Mouse (Mus musculus) stomach, embryonic 16.5 days (tissue): ENCODE data around the gene Prr13. TPM values are rescaled to one million over a fixed set of nuclear protein-coding genes. Genes with fewer than 3 reads are reported as not detected.

Source experiments
- ATAC-seq: fragments of 200-750 bp; cut with Nextera tagmentation; 2 replicates; pipeline ENCODE4 v1.8.0; 2017; ENCODE audit warnings: moderate number of reproducible peaks, moderate TSS enrichment; ENCODE audit not compliant: insufficient read depth, low FRiP score
- H3K27ac ChIP-seq: fragments of 300-500 bp; sonication (generic); 2 replicates; pipeline ENCODE4 v1.5.1; 2014; ENCODE audit warnings: low read length
- H3K27me3 ChIP-seq: fragments of 300-500 bp; sonication (generic); 2 replicates; pipeline ENCODE4 v1.6.1; 2014; ENCODE audit warnings: low read length, control low read depth, mixed read lengths; ENCODE audit not compliant: control insufficient read depth, insufficient read depth
- H3K36me3 ChIP-seq: fragments of 300-500 bp; sonication (generic); 2 replicates; pipeline ENCODE4 v1.6.1; 2014; ENCODE audit warnings: low read length; ENCODE audit not compliant: control insufficient read depth, insufficient read depth
- H3K4me1 ChIP-seq: fragments of 300-500 bp; sonication (generic); 2 replicates; pipeline ENCODE4 v1.6.1; 2014; ENCODE audit warnings: low read length, control low read depth, mixed read lengths; ENCODE audit not compliant: control insufficient read depth, insufficient read depth
- H3K4me2 ChIP-seq: fragments of 300-500 bp; sonication (generic); 2 replicates; pipeline ENCODE4 v1.6.1; 2014; ENCODE audit warnings: low read depth, low read length, mixed read lengths
- H3K4me3 ChIP-seq: fragments of 300-500 bp; sonication (generic); replicated peaks from 2 replicates; pipeline ENCODE4 v1.5.1; 2014; ENCODE audit warnings: mild to moderate bottlenecking, low read length
- H3K9ac ChIP-seq: fragments of 300-500 bp; sonication (generic); 2 replicates; pipeline ENCODE4 v1.6.1; 2014; ENCODE audit warnings: low read length
- H3K9me3 ChIP-seq: fragments of 300-500 bp; sonication (generic); replicated peaks from 2 replicates; pipeline ENCODE4 v1.6.1; 2016; ENCODE audit warnings: low read length, control low read depth; ENCODE audit not compliant: control insufficient read depth
- WGBS: fragments of 180-500 bp; shearing (Covaris S2); extraction: QIAGEN DNeasy Blood & Tissue Kit; methylation state at CpG from one replicate; pipeline ENCODE4 v1.1.7; 2014; 5-methylcytosine and 5-hydroxymethylcytosine counted together
- polyA plus RNA-seq: library from polyadenylated mRNA; unstranded; fragments of >200 nt; fragmentation: Nextera tagmentation; extraction: Ambion mirVana; gene quantifications from 2 replicates; pipeline ENCODE4 v1.2.1, GENCODE M21; 2015

Prr13 gene
- 131 and 157 TPM in 2 replicates for polyA plus RNA-seq

GRCm38 (mm10) chr15:102458904-102459317, at the start of gene Prr13:
Prr13 (plus strand) TSS chr15:102459028.
- no peaks in the 10 kb centered on the region for H3K36me3 ChIP-seq
- H3K4me1 ChIP-seq: peaks cover 13% of the 10 kb centered on the region
- H3K27ac ChIP-seq: peak within 1 kb of the TSS; percentile 76
- under 1% methylated on average over 19 of the region's 19 CpGs for WGBS
- peak within 1 kb of the TSS; percentile 74 for H3K4me2 ChIP-seq
- H3K27me3 ChIP-seq: no peaks in the 10 kb centered on the region
- no peaks in the 10 kb centered on the region for H3K9me3 ChIP-seq
- peak; percentile 93 for ATAC-seq
- H3K4me3 ChIP-seq: peak within 1 kb of the TSS; percentile 64
- peak within 1 kb of the TSS; percentile 74 for H3K9ac ChIP-seq

- Histone ChIP-seq H3K27ac (no peak overlapping the region), H3K36me3 (peaks cover 30% of the 10 kb centered on the region), H3K9ac (peak overlapping the region; percentile 29; the same call in 1 of the 2 replicates), H3K4me3 (no peak overlapping the region), H3K9me3 (no peaks in the 10 kb centered on the region), H3K4me2 (0 out of 2 replicates have a peak overlapping the region, but pooled peaks have one; percentile 18), H3K4me1 (peaks cover 25% of the 10 kb centered on the region), H3K27me3 (no peaks in the 10 kb centered on the region)
- no peak for ATAC-seq
- 90% methylated on average over 3 of the region's 3 CpGs for WGBS
Observed at GRCm38 (mm10) chr15:102409286-102409685, 49.5 kb upstream of the Prr13 start.

- H3K36me3 ChIP-seq: peaks cover 30% of the 10 kb centered on the region
Observed at GRCm38 (mm10) chr15:102411077-102411476, 47.8 kb upstream of the Prr13 start.

GRCm38 (mm10) chr15:102413687-102414086, 45.1 kb upstream of the Prr13 start:
- no peak overlapping the region for H3K4me2 ChIP-seq
- H3K27me3 ChIP-seq: no peaks in the 10 kb centered on the region
- no peak overlapping the region for H3K9ac ChIP-seq
- no peak overlapping the region for H3K4me3 ChIP-seq
- H3K4me1 ChIP-seq: peaks cover 13% of the 10 kb centered on the region
- H3K36me3 ChIP-seq: peaks cover 22% of the 10 kb centered on the region
- no peak overlapping the region for H3K27ac ChIP-seq
- ATAC-seq: no peak
- no peaks in the 10 kb centered on the region for H3K9me3 ChIP-seq

More at GRCm38 (mm10) chr15:102411077-102411476, 47.8 kb upstream of the Prr13 start:
- no peak for ATAC-seq
- peaks cover 25% of the 10 kb centered on the region for H3K4me1 ChIP-seq
- WGBS: 92% methylated on average over 1 of the region's 1 CpGs
- no peaks in the 10 kb centered on the region for H3K27me3 ChIP-seq
- no peak overlapping the region for H3K27ac ChIP-seq
- H3K4me2 ChIP-seq: no peak overlapping the region
- H3K9me3 ChIP-seq: no peaks in the 10 kb centered on the region
- H3K9ac ChIP-seq: no peak overlapping the region
- H3K4me3 ChIP-seq: no peak overlapping the region

- H3K4me1 ChIP-seq: no peaks in the 10 kb centered on the region
- no peak overlapping the region for H3K4me3 ChIP-seq
- H3K27me3 ChIP-seq: no peaks in the 10 kb centered on the region
- H3K4me2 ChIP-seq: no peak overlapping the region
- 85% methylated on average over 2 of the region's 2 CpGs for WGBS
- H3K27ac ChIP-seq: no peak overlapping the region
- no peaks in the 10 kb centered on the region for H3K9me3 ChIP-seq
- no peak for ATAC-seq
- peaks cover 6% of the 10 kb centered on the region; the same call in 1 of the 2 replicates for H3K36me3 ChIP-seq
- no peak overlapping the region for H3K9ac ChIP-seq
Observed at GRCm38 (mm10) chr15:102417524-102417923, 41.3 kb upstream of the Prr13 start.

- Histone ChIP-seq H3K9me3 (no peaks in the 10 kb centered on the region), H3K4me1 (no peaks in the 10 kb centered on the region), H3K36me3 (no peaks in the 10 kb centered on the region; the same call in none of the 2 replicates), H3K4me3 (no peak overlapping the region), H3K27me3 (no peaks in the 10 kb centered on the region), H3K4me2 (no peak overlapping the region), H3K9ac (no peak overlapping the region), H3K27ac (no peak overlapping the region)
- no peak for ATAC-seq
- WGBS: 52% methylated on average over 1 of the region's 1 CpGs
Observed at GRCm38 (mm10) chr15:102420986-102421385, 37.8 kb upstream of the Prr13 start.

GRCm38 (mm10) chr15:102421437-102421836, 37.4 kb upstream of the Prr13 start:
- ATAC-seq: no peak

GRCm38 (mm10) chr15:102423602-102424240, 35.1 kb upstream of the Prr13 start:
- Histone ChIP-seq H3K4me2 (no peak overlapping the region), H3K27me3 (no peaks in the 10 kb centered on the region), H3K9me3 (no peaks in the 10 kb centered on the region), H3K36me3 (peaks cover 12% of the 10 kb centered on the region), H3K4me1 (no peaks in the 10 kb centered on the region), H3K9ac (no peak overlapping the region), H3K27ac (no peak overlapping the region), H3K4me3 (no peak overlapping the region)
- ATAC-seq: no peak
- WGBS: 89% methylated on average over 2 of the region's 2 CpGs

More at GRCm38 (mm10) chr15:102421437-102421836, 37.4 kb upstream of the Prr13 start:
- no peaks in the 10 kb centered on the region for H3K27me3 ChIP-seq
- H3K9ac ChIP-seq: no peak overlapping the region
- H3K36me3 ChIP-seq: no peaks in the 10 kb centered on the region; the same call in none of the 2 replicates
- no peaks in the 10 kb centered on the region for H3K4me1 ChIP-seq
- WGBS: 48% methylated on average over 3 of the region's 3 CpGs
- H3K9me3 ChIP-seq: no peaks in the 10 kb centered on the region
- no peak overlapping the region for H3K4me3 ChIP-seq
- no peak overlapping the region for H3K27ac ChIP-seq
- no peak overlapping the region for H3K4me2 ChIP-seq

- Histone ChIP-seq H3K4me2 (no peak overlapping the region), H3K27ac (no peak overlapping the region), H3K9ac (no peak overlapping the region), H3K9me3 (no peaks in the 10 kb centered on the region), H3K4me1 (no peaks in the 10 kb centered on the region), H3K27me3 (no peaks in the 10 kb centered on the region), H3K4me3 (no peak overlapping the region), H3K36me3 (peaks cover 18% of the 10 kb centered on the region)
- WGBS: 75% methylated on average over 2 of the region's 2 CpGs
- no peak for ATAC-seq
Observed at GRCm38 (mm10) chr15:102424657-102425056, 34.2 kb upstream of the Prr13 start.
